In genomic region chr19:53824872-53825680, GRCm38 (mm10) we compare ENCODE assay signal across 8 mouse cellular contexts.
DNase-seq lines count a peak whose midpoint lies in the region; ATAC-seq lines count a peak whose summit lies in the region.

No protein-coding gene starts in this region.

- 60% methylated on average over 21 of the region's 21 CpGs for WGBS in heart, embryonic 13.5 days
- WGBS in liver, embryonic 12.5 days (ENCODE audit: insufficient replicate concordance), result 58% methylated on average over 21 of the region's 21 CpGs
- WGBS in neural tube, embryonic 14.5 days, result 74% methylated on average over 21 of the region's 21 CpGs

- H3K4me3 ChIP-seq in heart, embryonic 13.5 days, result peak overlapping the region; percentile 38
- peak overlapping the region; percentile 55 for H3K4me3 ChIP-seq in liver, embryonic 12.5 days
- H3K4me3 ChIP-seq in neural tube, embryonic 14.5 days (ENCODE audit: low read depth, low read length), result peak overlapping the region; percentile 25

- peak overlapping the region; percentile 82 for H3K27ac ChIP-seq in heart, embryonic 13.5 days (replicated peaks)
- peak overlapping the region; percentile 66 for H3K27ac ChIP-seq in liver, embryonic 12.5 days
- no peak overlapping the region for H3K27ac ChIP-seq in neural tube, embryonic 14.5 days (ENCODE audit: low read depth, low read length)

- H3K27me3 ChIP-seq in heart, embryonic 13.5 days (replicated peaks), result no peaks in the 10 kb centered on the region
- H3K27me3 ChIP-seq in liver, embryonic 12.5 days (replicated peaks), result no peaks in the 10 kb centered on the region
- H3K27me3 ChIP-seq in neural tube, embryonic 14.5 days (ENCODE audit: control insufficient read depth, insufficient read depth, low read length), result no peaks in the 10 kb centered on the region

- no peaks in the 10 kb centered on the region for H3K9me3 ChIP-seq in heart, embryonic 13.5 days
- no peaks in the 10 kb centered on the region for H3K9me3 ChIP-seq in liver, embryonic 12.5 days (replicated peaks)
- H3K9me3 ChIP-seq in neural tube, embryonic 14.5 days (ENCODE audit: control insufficient read depth, low read length), result no peaks in the 10 kb centered on the region

- DNase-seq in adrenal gland, adult (ENCODE audit: inconsistent age in 2 of 2, low spot score in 1 of 2), result peak; percentile 49 to 77
- DNase-seq in adrenal gland, postnatal 4 days (ENCODE audit: low spot score in 2 of 2), result no peak
- peak; percentile 44 to 63 for DNase-seq in spleen, postnatal 36 days (ENCODE audit: low spot score in 2 of 2)
- no peak for DNase-seq in spleen, postnatal 14 days (ENCODE audit: low spot score in 2 of 2)
- DNase-seq in right cerebral cortex, postnatal 10 days (ENCODE audit: low spot score in 2 of 2), result no peak

- peaks cover 48% of the 10 kb centered on the region for H3K4me1 ChIP-seq in heart, embryonic 13.5 days
- peaks cover 39% of the 10 kb centered on the region for H3K4me1 ChIP-seq in liver, embryonic 12.5 days
- peaks cover 7% of the 10 kb centered on the region; the same call in 1 of the 2 replicates for H3K4me1 ChIP-seq in neural tube, embryonic 14.5 days (ENCODE audit: control insufficient read depth, insufficient read depth, low read length)

- ATAC-seq in heart, embryonic 13.5 days (ENCODE audit: extremely low read depth, insufficient number of reproducible peaks, low FRiP score, low TSS enrichment), result no peak
- peak; percentile 80 for ATAC-seq in liver, embryonic 12.5 days
- ATAC-seq in neural tube, embryonic 14.5 days (ENCODE audit: low read depth), result peak; percentile 79; the same call in 1 of the 2 replicates

- H3K4me2 ChIP-seq in heart, embryonic 13.5 days, result peak overlapping the region; percentile 56
- H3K4me2 ChIP-seq in liver, embryonic 12.5 days, result peak overlapping the region; percentile 66
- peak overlapping the region; percentile 28 for H3K4me2 ChIP-seq in neural tube, embryonic 14.5 days (ENCODE audit: low read depth, low read length)

- peaks cover 56% of the 10 kb centered on the region for H3K36me3 ChIP-seq in heart, embryonic 13.5 days
- H3K36me3 ChIP-seq in liver, embryonic 12.5 days, result 0 out of 2 replicates have a peak, but pooled peaks cover 5% of the 10 kb centered on the region
- no peaks in the 10 kb centered on the region for H3K36me3 ChIP-seq in neural tube, embryonic 14.5 days (ENCODE audit: control insufficient read depth, insufficient read depth, low read length)

- peak overlapping the region; percentile 17; the same call in 1 of the 2 replicates for H3K9ac ChIP-seq in heart, embryonic 13.5 days
- peak overlapping the region; percentile 41 for H3K9ac ChIP-seq in liver, embryonic 12.5 days
- H3K9ac ChIP-seq in neural tube, embryonic 14.5 days (replicated peaks; ENCODE audit: low read depth, low read length), result 0 out of 2 replicates have a peak overlapping the region, but pooled peaks have one; percentile 18

Comparison
In these comparisons a context has a peak if more than half of its experiments do, and no peak if none do; other contexts are left out.
1. DNase-seq: peak in adrenal gland, adult (2 of 2) and spleen, postnatal 36 days (2 of 2); none in adrenal gland, postnatal 4 days (0 of 2), spleen, postnatal 14 days (0 of 2) and right cerebral cortex, postnatal 10 days (0 of 2).
2. Peak in every context shown above with its lines, with median percentiles within 50 percentile points of each other: H3K4me2 ChIP-seq, H3K4me3 ChIP-seq and H3K9ac ChIP-seq.